Mouse (Mus musculus): ENCODE results near the gene Dab1. TPM values are rescaled to one million over a fixed set of nuclear protein-coding genes. Genes with fewer than 3 reads are reported as not detected.

The Dab1 gene
- polyA plus RNA-seq, 1 experiment from 2014 or later: 55.4 TPM

DNA sequence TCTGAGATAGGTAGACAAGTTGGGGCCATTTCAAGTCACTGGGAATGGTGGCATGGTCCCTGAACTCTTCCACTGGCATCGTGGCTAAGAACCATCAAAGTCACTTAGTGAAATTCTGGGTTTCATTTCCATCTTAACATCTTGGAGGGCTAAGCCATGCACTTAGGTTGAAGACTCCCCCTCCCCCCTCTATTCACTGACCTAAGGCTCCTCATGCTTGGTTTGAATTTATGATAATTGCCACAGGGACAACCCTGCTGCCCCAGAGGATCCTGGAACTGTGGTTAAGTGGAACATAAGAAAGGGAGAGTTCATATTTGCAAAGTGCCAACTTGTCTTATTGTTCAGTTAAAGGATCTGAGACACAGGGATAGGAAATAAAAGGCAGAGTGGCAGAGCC is 375.2 kb downstream of the Dab1 start:
- Histone ChIP-seq H3K4me2 (replicated peaks; ENCODE audit: low read depth, low read length) (no peak overlapping the region), H3K36me3 (ENCODE audit: control insufficient read depth, insufficient read depth, low read length) (no peaks in the 10 kb centered on the region), H3K9me3 (ENCODE audit: control insufficient read depth, low read length) (no peaks in the 10 kb centered on the region), H3K4me1 (replicated peaks; ENCODE audit: control insufficient read depth, insufficient read depth, low read length) (no peaks in the 10 kb centered on the region), H3K9ac (ENCODE audit: low read depth, low read length) (no peak overlapping the region), H3K4me3 (ENCODE audit: low read depth, low read length) (no peak overlapping the region), H3K27ac (ENCODE audit: low read depth, low read length) (no peak overlapping the region), H3K27me3 (ENCODE audit: control insufficient read depth, insufficient read depth, low read length) (no peaks in the 10 kb centered on the region)
- WGBS: 67% methylated on average over 1 of the region's 1 CpGs
- ATAC-seq (ENCODE audit: low FRiP score): no peak
- no peak for DNase-seq (ENCODE audit: low spot score)

- 80% methylated on average over 5 of the region's 5 CpGs for WGBS
- DNase-seq (ENCODE audit: low spot score) (no peak), ATAC-seq (ENCODE audit: low FRiP score) (no peak)
- no peaks in the 10 kb centered on the region for H3K9me3 ChIP-seq (ENCODE audit: control insufficient read depth, low read length)
- H3K4me1 ChIP-seq (replicated peaks; ENCODE audit: control insufficient read depth, insufficient read depth, low read length): no peaks in the 10 kb centered on the region
- H3K36me3 ChIP-seq (ENCODE audit: control insufficient read depth, insufficient read depth, low read length): no peaks in the 10 kb centered on the region
- H3K27me3 ChIP-seq (ENCODE audit: control insufficient read depth, insufficient read depth, low read length): no peaks in the 10 kb centered on the region
- no peak overlapping the region for H3K9ac ChIP-seq (ENCODE audit: low read depth, low read length)
- no peak overlapping the region for H3K27ac ChIP-seq (ENCODE audit: low read depth, low read length)
- no peak overlapping the region for H3K4me2 ChIP-seq (replicated peaks; ENCODE audit: low read depth, low read length)
- no peak overlapping the region for H3K4me3 ChIP-seq (ENCODE audit: low read depth, low read length)
Observed at GRCm38 (mm10) chr4:104008406-104008805, 389.2 kb downstream of the Dab1 start.

DNA sequence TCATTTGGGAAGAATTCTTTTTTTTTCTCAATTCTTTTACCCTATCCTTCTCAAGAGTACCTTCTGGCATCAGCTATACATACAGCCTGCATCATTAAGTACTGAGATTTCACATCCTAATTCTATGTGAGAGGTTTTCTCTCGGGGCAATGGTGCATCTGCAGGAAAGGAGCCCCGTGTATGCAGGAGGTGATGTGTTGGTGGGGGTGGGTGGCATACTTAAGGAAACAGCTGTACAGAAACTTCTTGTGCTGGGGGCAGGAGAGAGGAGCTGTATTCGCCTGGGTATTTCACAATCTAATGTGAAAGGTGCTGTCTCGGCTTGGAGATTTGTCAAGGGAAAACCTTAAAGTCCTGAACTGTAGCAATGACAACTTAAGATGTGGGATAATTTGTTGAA is 392.5 kb downstream of the Dab1 start:
- 75% methylated on average over 4 of the region's 4 CpGs for WGBS
- no peak for DNase-seq (ENCODE audit: low spot score)
- no peaks in the 10 kb centered on the region for H3K36me3 ChIP-seq (ENCODE audit: control insufficient read depth, insufficient read depth, low read length)
- no peaks in the 10 kb centered on the region for H3K4me1 ChIP-seq (replicated peaks; ENCODE audit: control insufficient read depth, insufficient read depth, low read length)
- no peak for ATAC-seq (ENCODE audit: low FRiP score)
- no peak overlapping the region for H3K27ac ChIP-seq (ENCODE audit: low read depth, low read length)
- no peak overlapping the region for H3K4me2 ChIP-seq (replicated peaks; ENCODE audit: low read depth, low read length)
- H3K4me3 ChIP-seq (ENCODE audit: low read depth, low read length): no peak overlapping the region
- H3K9ac ChIP-seq (ENCODE audit: low read depth, low read length): no peak overlapping the region
- no peaks in the 10 kb centered on the region for H3K9me3 ChIP-seq (ENCODE audit: control insufficient read depth, low read length)
- H3K27me3 ChIP-seq (ENCODE audit: control insufficient read depth, insufficient read depth, low read length): no peaks in the 10 kb centered on the region

DNA sequence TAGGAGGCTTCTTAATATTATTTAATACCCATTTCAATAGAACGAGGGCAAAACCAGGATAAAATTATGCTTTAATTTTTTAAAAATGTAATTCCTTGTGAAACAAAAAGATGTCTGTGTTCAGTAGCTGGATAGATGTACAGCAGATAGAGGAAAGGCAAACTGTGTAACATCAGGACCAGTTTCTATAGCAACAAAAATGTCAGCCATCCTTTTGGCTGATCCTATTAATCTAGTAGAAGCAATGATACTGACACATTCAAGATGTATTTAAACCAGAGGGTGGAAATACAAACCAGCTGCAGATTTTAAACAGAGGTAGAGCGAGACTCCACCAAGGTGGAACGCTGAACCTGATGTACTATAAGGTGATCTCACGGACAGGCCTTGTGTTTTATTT is 393.0 kb downstream of the Dab1 start:
- Histone ChIP-seq H3K4me2 (replicated peaks; ENCODE audit: low read depth, low read length) (no peak overlapping the region), H3K27me3 (ENCODE audit: control insufficient read depth, insufficient read depth, low read length) (no peaks in the 10 kb centered on the region), H3K9ac (ENCODE audit: low read depth, low read length) (no peak overlapping the region), H3K9me3 (ENCODE audit: control insufficient read depth, low read length) (no peaks in the 10 kb centered on the region), H3K4me3 (ENCODE audit: low read depth, low read length) (no peak overlapping the region), H3K36me3 (ENCODE audit: control insufficient read depth, insufficient read depth, low read length) (no peaks in the 10 kb centered on the region), H3K4me1 (replicated peaks; ENCODE audit: control insufficient read depth, insufficient read depth, low read length) (no peaks in the 10 kb centered on the region), H3K27ac (ENCODE audit: low read depth, low read length) (no peak overlapping the region)
- DNase-seq (ENCODE audit: low spot score): no peak
- ATAC-seq (ENCODE audit: low FRiP score): no peak
- 88% methylated on average over 4 of the region's 4 CpGs for WGBS

DNA sequence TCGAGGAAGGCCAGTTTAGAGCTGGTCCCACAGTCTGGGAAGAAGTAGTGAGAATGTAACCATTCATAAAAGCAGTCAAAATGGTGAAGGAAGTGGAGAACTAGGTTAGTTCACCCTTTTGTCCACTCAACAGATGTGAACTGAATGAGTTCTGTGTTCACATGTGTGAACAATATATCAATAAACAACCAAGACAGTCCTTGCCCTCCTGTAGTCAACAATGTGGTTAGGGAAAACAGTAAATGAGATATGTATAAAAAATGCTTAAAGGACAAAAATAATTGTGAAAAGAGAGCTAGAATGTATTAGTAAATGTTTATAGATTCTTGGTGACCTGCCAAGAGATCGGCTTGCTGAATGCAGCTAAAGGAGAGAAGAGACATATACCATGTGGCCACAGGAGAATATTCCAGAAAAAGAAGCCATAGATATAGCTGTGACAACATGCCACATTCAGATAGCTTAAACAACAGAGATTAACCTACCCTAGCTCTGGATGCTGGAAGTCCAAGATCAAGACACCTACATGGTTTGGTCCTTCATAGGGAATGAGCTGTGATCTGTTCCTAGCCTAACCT is 406.0 kb downstream of the Dab1 start:
- H3K36me3 ChIP-seq (ENCODE audit: control insufficient read depth, insufficient read depth, low read length): no peaks in the 10 kb centered on the region
- no peak overlapping the region for H3K4me2 ChIP-seq (replicated peaks; ENCODE audit: low read depth, low read length)
- no peaks in the 10 kb centered on the region for H3K9me3 ChIP-seq (ENCODE audit: control insufficient read depth, low read length)
- no peak overlapping the region for H3K27ac ChIP-seq (ENCODE audit: low read depth, low read length)
- no peak overlapping the region for H3K9ac ChIP-seq (ENCODE audit: low read depth, low read length)
- no peak for ATAC-seq (ENCODE audit: low FRiP score)
- no peaks in the 10 kb centered on the region for H3K4me1 ChIP-seq (replicated peaks; ENCODE audit: control insufficient read depth, insufficient read depth, low read length)
- no peak overlapping the region for H3K4me3 ChIP-seq (ENCODE audit: low read depth, low read length)
- H3K27me3 ChIP-seq (ENCODE audit: control insufficient read depth, insufficient read depth, low read length): no peaks in the 10 kb centered on the region
- 85% methylated on average over 2 of the region's 2 CpGs for WGBS
- DNase-seq (ENCODE audit: low spot score): no peak

DNA sequence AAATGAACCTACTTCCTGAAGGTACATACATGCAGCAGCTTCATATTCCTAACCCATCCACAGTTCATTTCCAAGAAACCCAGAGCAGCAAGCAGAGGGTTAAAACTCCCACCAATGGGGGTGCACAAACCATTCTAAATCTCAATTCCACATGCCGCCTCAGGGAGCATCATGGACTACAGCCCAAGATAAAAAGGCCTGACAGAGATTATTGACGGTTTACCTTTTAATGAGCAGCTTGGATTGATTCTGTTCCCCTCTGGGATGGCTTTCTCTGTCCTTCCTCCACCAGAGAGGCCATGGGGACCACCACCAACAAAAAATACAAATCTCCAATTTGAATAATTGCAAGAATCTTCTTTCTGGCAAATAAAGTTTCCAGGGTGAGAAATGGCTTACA is 407.7 kb downstream of the Dab1 start:
- DNase-seq (ENCODE audit: low spot score): peak; percentile 15
- no peak overlapping the region for H3K4me3 ChIP-seq (ENCODE audit: low read depth, low read length)
- no peaks in the 10 kb centered on the region for H3K4me1 ChIP-seq (replicated peaks; ENCODE audit: control insufficient read depth, insufficient read depth, low read length)
- H3K27me3 ChIP-seq (ENCODE audit: control insufficient read depth, insufficient read depth, low read length): no peaks in the 10 kb centered on the region
- no peak overlapping the region for H3K4me2 ChIP-seq (replicated peaks; ENCODE audit: low read depth, low read length)
- no peak for ATAC-seq (ENCODE audit: low FRiP score)
- no peaks in the 10 kb centered on the region for H3K36me3 ChIP-seq (ENCODE audit: control insufficient read depth, insufficient read depth, low read length)
- WGBS: 25% methylated on average over 2 of the region's 2 CpGs
- no peaks in the 10 kb centered on the region for H3K9me3 ChIP-seq (ENCODE audit: control insufficient read depth, low read length)
- no peak overlapping the region for H3K27ac ChIP-seq (ENCODE audit: low read depth, low read length)
- no peak overlapping the region for H3K9ac ChIP-seq (ENCODE audit: low read depth, low read length)

GRCm38 (mm10) chr4:104027239-104027638 is 408.1 kb downstream of the Dab1 start:
- 89% methylated on average over 1 of the region's 1 CpGs for WGBS
- H3K4me2 ChIP-seq (replicated peaks; ENCODE audit: low read depth, low read length): no peak overlapping the region
- no peaks in the 10 kb centered on the region for H3K9me3 ChIP-seq (ENCODE audit: control insufficient read depth, low read length)
- no peaks in the 10 kb centered on the region for H3K36me3 ChIP-seq (ENCODE audit: control insufficient read depth, insufficient read depth, low read length)
- no peak overlapping the region for H3K4me3 ChIP-seq (ENCODE audit: low read depth, low read length)
- no peak overlapping the region for H3K27ac ChIP-seq (ENCODE audit: low read depth, low read length)
- H3K9ac ChIP-seq (ENCODE audit: low read depth, low read length): no peak overlapping the region
- no peaks in the 10 kb centered on the region for H3K27me3 ChIP-seq (ENCODE audit: control insufficient read depth, insufficient read depth, low read length)
- DNase-seq (ENCODE audit: low spot score) (no peak), ATAC-seq (ENCODE audit: low FRiP score) (no peak)
- no peaks in the 10 kb centered on the region for H3K4me1 ChIP-seq (replicated peaks; ENCODE audit: control insufficient read depth, insufficient read depth, low read length)

DNA sequence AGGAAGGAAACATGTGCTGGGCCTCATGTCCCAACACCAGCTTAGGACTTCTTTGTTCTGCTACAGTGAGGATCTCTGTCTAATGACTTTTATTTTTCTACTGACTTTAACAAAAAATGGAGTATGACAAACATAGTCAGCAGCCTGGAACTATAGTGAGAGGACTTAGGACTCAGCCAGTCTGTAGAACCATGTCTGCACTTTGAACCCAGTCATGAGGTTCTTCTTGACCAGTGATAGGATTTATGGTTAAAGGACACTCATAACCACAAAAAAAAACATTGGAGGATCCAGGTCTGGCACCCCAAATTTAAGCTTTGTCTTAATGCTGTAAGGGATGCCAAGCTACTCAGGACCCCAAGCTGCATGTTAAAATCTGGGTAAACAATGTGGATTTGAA is 416.9 kb downstream of the Dab1 start:
- Histone ChIP-seq H3K27ac (ENCODE audit: low read depth, low read length) (no peak overlapping the region), H3K27me3 (ENCODE audit: control insufficient read depth, insufficient read depth, low read length) (no peaks in the 10 kb centered on the region), H3K9ac (ENCODE audit: low read depth, low read length) (no peak overlapping the region), H3K36me3 (ENCODE audit: control insufficient read depth, insufficient read depth, low read length) (no peaks in the 10 kb centered on the region), H3K4me2 (replicated peaks; ENCODE audit: low read depth, low read length) (no peak overlapping the region), H3K4me1 (replicated peaks; ENCODE audit: control insufficient read depth, insufficient read depth, low read length) (no peaks in the 10 kb centered on the region), H3K9me3 (ENCODE audit: control insufficient read depth, low read length) (no peaks in the 10 kb centered on the region), H3K4me3 (ENCODE audit: low read depth, low read length) (no peak overlapping the region)
- DNase-seq (ENCODE audit: low spot score) (no peak), ATAC-seq (ENCODE audit: low FRiP score) (no peak)

DNA sequence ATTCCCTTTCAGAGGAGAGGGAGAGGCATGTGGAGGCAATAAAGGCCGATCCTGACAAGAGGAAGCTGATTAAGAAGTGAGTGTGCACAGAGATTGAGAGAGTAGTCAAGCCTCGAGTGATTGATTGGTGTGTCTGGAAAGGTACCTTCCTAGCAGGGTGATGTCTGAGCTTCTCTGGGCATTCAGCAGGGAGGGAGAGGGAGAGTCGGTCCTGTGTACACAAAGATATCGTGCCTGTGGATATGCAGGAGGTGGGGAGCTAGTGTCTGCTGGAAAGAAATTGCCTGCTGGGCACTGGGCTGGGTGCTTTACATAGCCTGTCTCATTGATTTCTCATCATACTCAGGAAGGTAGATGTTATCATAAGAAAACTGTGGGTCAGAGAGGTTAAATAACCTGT is 420.4 kb downstream of the Dab1 start:
- 54% methylated on average over 4 of the region's 4 CpGs for WGBS
- no peak overlapping the region for H3K4me3 ChIP-seq (ENCODE audit: low read depth, low read length)
- no peak overlapping the region for H3K27ac ChIP-seq (ENCODE audit: low read depth, low read length)
- no peaks in the 10 kb centered on the region for H3K9me3 ChIP-seq (ENCODE audit: control insufficient read depth, low read length)
- no peak overlapping the region for H3K4me2 ChIP-seq (replicated peaks; ENCODE audit: low read depth, low read length)
- DNase-seq (ENCODE audit: low spot score) (no peak), ATAC-seq (ENCODE audit: low FRiP score) (no peak)
- no peaks in the 10 kb centered on the region for H3K4me1 ChIP-seq (replicated peaks; ENCODE audit: control insufficient read depth, insufficient read depth, low read length)
- H3K9ac ChIP-seq (ENCODE audit: low read depth, low read length): no peak overlapping the region
- no peaks in the 10 kb centered on the region for H3K27me3 ChIP-seq (ENCODE audit: control insufficient read depth, insufficient read depth, low read length)
- no peaks in the 10 kb centered on the region for H3K36me3 ChIP-seq (ENCODE audit: control insufficient read depth, insufficient read depth, low read length)

All from hindbrain, embryonic 11.5 days (tissue).